Mouse (Mus musculus) hindbrain, embryonic 12.5 days (tissue): ENCODE measurements at regions not wholly inside any gene's neighbourhood (a gene's known extent, or its start where the extent isn't known, plus 50 kb on each side); places are given as distances from the start of the nearest gene placed in this dataset.
A peak's percentile ranks its signal among the peaks of the same experiment; 100 is the strongest.

ENCODE experiments used
- ATAC-seq: fragments of 200-750 bp; cut with Nextera tagmentation; 2 replicates; pipeline ENCODE4 v1.8.0; 2017; ENCODE audit warnings: moderate TSS enrichment; ENCODE audit not compliant: low FRiP score
- H3K27ac ChIP-seq: fragments of 300-500 bp; sonication (generic); 2 replicates; pipeline ENCODE4 v1.5.1; 2016; ENCODE audit warnings: mild to moderate bottlenecking
- H3K27me3 ChIP-seq: fragments of 300-500 bp; sonication (generic); 2 replicates; pipeline ENCODE4 v1.6.1; 2016; ENCODE audit warnings: mild to moderate bottlenecking
- H3K36me3 ChIP-seq: fragments of 300-500 bp; sonication (generic); 2 replicates; pipeline ENCODE4 v1.6.1; 2016; ENCODE audit warnings: mild to moderate bottlenecking
- H3K4me1 ChIP-seq: fragments of 300-500 bp; sonication (generic); 2 replicates; pipeline ENCODE4 v1.6.1; 2016
- H3K4me2 ChIP-seq: fragments of 300-500 bp; sonication (generic); replicated peaks from 2 replicates; pipeline ENCODE4 v1.6.1; 2016; ENCODE audit warnings: mild to moderate bottlenecking
- H3K4me3 ChIP-seq: fragments of 300-500 bp; sonication (generic); 2 replicates; pipeline ENCODE4 v1.5.1; 2016; ENCODE audit warnings: mild to moderate bottlenecking
- H3K9ac ChIP-seq: fragments of 300-500 bp; sonication (generic); 2 replicates; pipeline ENCODE4 v1.6.1; 2016; ENCODE audit warnings: mild to moderate bottlenecking, moderate library complexity
- H3K9me3 ChIP-seq: fragments of 300-500 bp; sonication (generic); replicated peaks from 2 replicates; pipeline ENCODE4 v1.6.1; 2016; ENCODE audit warnings: mild to moderate bottlenecking
- WGBS: fragments of 180-500 bp; shearing (Covaris S2); methylation state at CpG from one replicate; pipeline ENCODE4 v1.1.7; 2016; 5-methylcytosine and 5-hydroxymethylcytosine counted together

DNA sequence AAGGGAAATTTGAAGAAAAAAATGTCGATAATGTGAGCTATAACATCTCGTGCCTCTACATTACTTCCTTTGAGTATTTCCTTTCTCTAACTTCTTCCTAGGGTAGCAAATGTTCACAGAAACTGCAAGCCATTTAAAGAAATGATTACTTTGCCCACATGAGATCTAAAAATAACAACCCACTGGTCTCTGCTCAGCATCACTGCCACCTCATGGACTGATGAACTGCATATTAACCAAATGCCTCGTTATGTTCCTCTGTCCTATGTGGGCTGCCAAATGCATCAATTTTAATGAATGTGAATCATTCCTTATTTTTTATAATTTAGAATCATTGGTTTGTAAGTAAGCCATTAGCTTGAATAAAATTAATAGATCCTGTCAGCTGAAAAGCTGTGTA is 590.0 kb upstream of the Nr3c2 start:
- no peaks in the 10 kb centered on the region for H3K27me3 ChIP-seq
- H3K9ac ChIP-seq, result no peak overlapping the region
- H3K36me3 ChIP-seq, result no peaks in the 10 kb centered on the region
- no peak for ATAC-seq
- no peak overlapping the region for H3K27ac ChIP-seq
- no peak overlapping the region for H3K4me3 ChIP-seq
- WGBS, result 84% methylated on average over 3 of the region's 3 CpGs
- no peaks in the 10 kb centered on the region for H3K4me1 ChIP-seq
- H3K4me2 ChIP-seq, result no peak overlapping the region
- no peaks in the 10 kb centered on the region for H3K9me3 ChIP-seq

- 68% methylated on average over 1 of the region's 1 CpGs for WGBS
- no peaks in the 10 kb centered on the region for H3K27me3 ChIP-seq
- H3K4me2 ChIP-seq, result no peak overlapping the region
- no peak overlapping the region for H3K4me3 ChIP-seq
- H3K27ac ChIP-seq, result no peak overlapping the region
- no peaks in the 10 kb centered on the region for H3K36me3 ChIP-seq
- H3K4me1 ChIP-seq, result no peaks in the 10 kb centered on the region
- no peak for ATAC-seq
- no peak overlapping the region for H3K9ac ChIP-seq
- no peaks in the 10 kb centered on the region for H3K9me3 ChIP-seq
These were observed 570.7 kb upstream of the Nr3c2 start for GRCm38 (mm10) chr8:76328540-76328939.

DNA sequence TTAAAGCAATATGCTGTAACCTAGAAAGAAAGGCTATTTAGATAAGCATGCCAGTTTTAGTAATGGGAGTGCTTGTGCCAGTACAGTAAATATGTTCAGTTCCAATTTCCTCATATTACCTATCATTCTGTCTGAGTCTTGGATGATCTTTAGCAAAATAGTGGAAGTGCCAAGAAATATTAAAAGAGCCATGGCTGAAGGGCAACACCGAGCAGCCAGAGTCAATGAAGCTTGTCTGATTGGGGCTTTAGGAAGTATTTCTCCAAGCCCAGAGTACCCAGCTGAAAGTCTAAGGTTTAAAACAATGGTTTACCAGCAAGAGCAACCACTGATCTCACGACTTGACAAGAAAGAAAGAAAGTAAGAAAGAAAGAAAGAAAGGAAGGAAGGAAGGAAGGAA is 556.2 kb upstream of the Nr3c2 start:
- H3K9me3 ChIP-seq, result no peaks in the 10 kb centered on the region
- no peak overlapping the region for H3K4me3 ChIP-seq
- no peaks in the 10 kb centered on the region for H3K36me3 ChIP-seq
- H3K27ac ChIP-seq, result no peak overlapping the region
- no peaks in the 10 kb centered on the region for H3K4me1 ChIP-seq
- H3K9ac ChIP-seq, result no peak overlapping the region
- no peaks in the 10 kb centered on the region for H3K27me3 ChIP-seq
- H3K4me2 ChIP-seq, result no peak overlapping the region
- ATAC-seq, result no peak
- 61% methylated on average over 2 of the region's 2 CpGs for WGBS

GRCm38 (mm10) chr8:76346150-76346549 is 553.1 kb upstream of the Nr3c2 start:
- no peak overlapping the region for H3K27ac ChIP-seq
- no peaks in the 10 kb centered on the region for H3K4me1 ChIP-seq
- H3K4me2 ChIP-seq, result no peak overlapping the region
- no peak overlapping the region for H3K4me3 ChIP-seq
- H3K9me3 ChIP-seq, result no peaks in the 10 kb centered on the region
- no peak for ATAC-seq
- no peaks in the 10 kb centered on the region for H3K27me3 ChIP-seq
- no peaks in the 10 kb centered on the region for H3K36me3 ChIP-seq
- 86% methylated on average over 4 of the region's 4 CpGs for WGBS
- no peak overlapping the region for H3K9ac ChIP-seq

GRCm38 (mm10) chr8:76346832-76347231 is 552.4 kb upstream of the Nr3c2 start:
- 88% methylated on average over 1 of the region's 1 CpGs for WGBS
- H3K9me3 ChIP-seq, result no peaks in the 10 kb centered on the region
- H3K4me1 ChIP-seq, result no peaks in the 10 kb centered on the region
- ATAC-seq, result no peak
- H3K27me3 ChIP-seq, result no peaks in the 10 kb centered on the region
- no peak overlapping the region for H3K4me3 ChIP-seq
- H3K9ac ChIP-seq, result no peak overlapping the region
- H3K4me2 ChIP-seq, result no peak overlapping the region
- H3K36me3 ChIP-seq, result no peaks in the 10 kb centered on the region
- H3K27ac ChIP-seq, result no peak overlapping the region

DNA sequence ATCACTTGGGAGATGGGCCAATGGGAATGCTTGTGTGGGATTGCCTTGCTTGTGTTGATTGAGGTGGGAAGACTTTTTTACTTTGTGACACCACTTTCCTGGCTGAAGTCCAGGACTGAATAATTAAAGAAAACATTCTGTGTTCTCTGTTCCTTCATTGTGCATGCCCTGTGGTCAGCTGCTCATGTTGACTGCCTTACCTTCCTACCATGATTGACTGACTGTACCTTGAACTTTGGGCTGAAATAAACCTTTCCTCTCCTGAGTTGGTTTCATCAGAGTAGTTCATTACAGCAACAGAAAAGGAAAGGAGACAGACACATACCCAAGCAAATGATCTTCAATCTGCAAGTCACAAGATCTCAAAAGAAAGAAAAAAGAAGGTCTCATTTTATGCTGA is 524.9 kb upstream of the Nr3c2 start:
- Histone ChIP-seq H3K36me3 (no peaks in the 10 kb centered on the region), H3K27ac (no peak overlapping the region), H3K4me3 (no peak overlapping the region), H3K27me3 (no peaks in the 10 kb centered on the region), H3K9me3 (no peaks in the 10 kb centered on the region), H3K4me2 (no peak overlapping the region), H3K9ac (no peak overlapping the region), H3K4me1 (no peaks in the 10 kb centered on the region)
- no peak for ATAC-seq

GRCm38 (mm10) chr8:76377711-76378110 is 521.5 kb upstream of the Nr3c2 start:
- no peaks in the 10 kb centered on the region for H3K9me3 ChIP-seq
- H3K4me3 ChIP-seq, result no peak overlapping the region
- H3K4me1 ChIP-seq, result no peaks in the 10 kb centered on the region
- ATAC-seq, result no peak
- WGBS, result 90% methylated on average over 6 of the region's 6 CpGs
- H3K36me3 ChIP-seq, result no peaks in the 10 kb centered on the region
- no peak overlapping the region for H3K4me2 ChIP-seq
- no peaks in the 10 kb centered on the region for H3K27me3 ChIP-seq
- H3K9ac ChIP-seq, result no peak overlapping the region
- no peak overlapping the region for H3K27ac ChIP-seq

GRCm38 (mm10) chr8:76381643-76382042 is 517.6 kb upstream of the Nr3c2 start:
- 85% methylated on average over 2 of the region's 2 CpGs for WGBS
- no peak for ATAC-seq

GRCm38 (mm10) chr8:76383583-76384281 is 515.5 kb upstream of the Nr3c2 start:
- no peak overlapping the region for H3K4me2 ChIP-seq
- 68% methylated on average over 5 of the region's 5 CpGs for WGBS
- no peaks in the 10 kb centered on the region for H3K36me3 ChIP-seq
- H3K9me3 ChIP-seq, result no peaks in the 10 kb centered on the region
- H3K4me3 ChIP-seq, result no peak overlapping the region
- no peaks in the 10 kb centered on the region for H3K27me3 ChIP-seq
- H3K27ac ChIP-seq, result no peak overlapping the region
- H3K9ac ChIP-seq, result no peak overlapping the region
- no peak for ATAC-seq
- no peaks in the 10 kb centered on the region for H3K4me1 ChIP-seq

More at GRCm38 (mm10) chr8:76381643-76382042, 517.6 kb upstream of the Nr3c2 start:
- Histone ChIP-seq H3K4me3 (no peak overlapping the region), H3K9me3 (no peaks in the 10 kb centered on the region), H3K4me1 (no peaks in the 10 kb centered on the region), H3K27ac (no peak overlapping the region), H3K27me3 (no peaks in the 10 kb centered on the region), H3K36me3 (no peaks in the 10 kb centered on the region), H3K4me2 (no peak overlapping the region), H3K9ac (no peak overlapping the region)

GRCm38 (mm10) chr8:76384282-76384637 is 515.0 kb upstream of the Nr3c2 start:
- no peak for ATAC-seq
- no peaks in the 10 kb centered on the region for H3K9me3 ChIP-seq
- H3K36me3 ChIP-seq, result no peaks in the 10 kb centered on the region
- H3K27me3 ChIP-seq, result no peaks in the 10 kb centered on the region
- H3K4me3 ChIP-seq, result no peak overlapping the region
- H3K4me2 ChIP-seq, result no peak overlapping the region
- H3K27ac ChIP-seq, result no peak overlapping the region
- H3K4me1 ChIP-seq, result no peaks in the 10 kb centered on the region
- no peak overlapping the region for H3K9ac ChIP-seq
- WGBS, result 86% methylated on average over 5 of the region's 5 CpGs

DNA sequence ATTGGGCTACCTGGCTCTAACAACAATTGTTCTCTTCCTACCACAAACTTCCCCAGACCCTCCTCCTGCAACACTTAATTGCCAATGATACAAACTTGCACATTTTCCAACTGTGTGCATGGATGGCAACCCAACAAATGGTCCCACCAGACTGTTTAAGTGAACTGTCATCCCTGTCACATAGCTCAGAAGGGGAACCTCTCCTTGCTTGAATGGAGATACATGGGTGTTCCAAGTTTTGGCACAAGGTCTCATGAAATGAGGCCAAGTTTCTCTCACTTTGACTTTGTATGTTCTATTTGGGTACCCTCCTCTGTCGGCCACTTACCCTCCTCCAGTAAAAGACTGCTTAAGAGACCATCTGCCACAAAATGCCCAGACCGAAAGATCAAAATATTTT is 507.2 kb upstream of the Nr3c2 start:
- WGBS, result 84% methylated on average over 2 of the region's 2 CpGs
- Histone ChIP-seq H3K4me1 (no peaks in the 10 kb centered on the region), H3K27ac (no peak overlapping the region), H3K4me2 (no peak overlapping the region), H3K9me3 (no peaks in the 10 kb centered on the region), H3K4me3 (no peak overlapping the region), H3K27me3 (no peaks in the 10 kb centered on the region), H3K9ac (no peak overlapping the region), H3K36me3 (no peaks in the 10 kb centered on the region)
- ATAC-seq, result no peak

DNA sequence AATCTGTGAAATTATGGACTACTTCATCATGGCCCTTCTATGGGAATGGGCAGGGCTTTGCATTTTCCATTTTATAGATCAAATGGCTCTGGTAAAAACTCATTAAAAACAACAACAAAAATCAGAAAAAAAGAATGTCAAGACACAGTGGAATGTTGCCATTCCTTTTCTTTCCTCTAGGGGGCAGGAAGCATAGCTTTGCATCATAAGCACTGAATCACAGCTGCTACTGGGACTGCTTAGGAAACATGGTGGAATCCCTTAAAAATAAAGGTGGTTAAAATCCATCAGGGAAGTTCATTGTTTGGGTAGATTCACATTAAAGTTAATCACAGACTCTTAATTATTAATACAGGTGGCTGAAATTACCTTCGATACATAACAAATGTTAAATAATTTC is 476.8 kb upstream of the Nr3c2 start:
- Histone ChIP-seq H3K9ac (no peak overlapping the region), H3K4me2 (no peak overlapping the region), H3K36me3 (no peaks in the 10 kb centered on the region), H3K27me3 (no peaks in the 10 kb centered on the region), H3K9me3 (no peaks in the 10 kb centered on the region), H3K4me1 (no peaks in the 10 kb centered on the region), H3K27ac (no peak overlapping the region), H3K4me3 (no peak overlapping the region)
- no peak for ATAC-seq
- 95% methylated on average over 1 of the region's 1 CpGs for WGBS

- H3K27me3 ChIP-seq, result no peaks in the 10 kb centered on the region
- no peaks in the 10 kb centered on the region for H3K36me3 ChIP-seq
- no peak overlapping the region for H3K4me2 ChIP-seq
- H3K27ac ChIP-seq, result no peak overlapping the region
- H3K4me3 ChIP-seq, result no peak overlapping the region
- no peaks in the 10 kb centered on the region for H3K4me1 ChIP-seq
- 0 out of 2 replicates have a peak, but pooled peaks have one; percentile 58 for ATAC-seq
- no peaks in the 10 kb centered on the region for H3K9me3 ChIP-seq
- no peak overlapping the region for H3K9ac ChIP-seq
- 59% methylated on average over 7 of the region's 7 CpGs for WGBS
These were observed 476.2 kb upstream of the Nr3c2 start for GRCm38 (mm10) chr8:76422861-76423532.
